Mouse (Mus musculus): ENCODE measurements around the gene Adamts18.

GRCm38 (mm10) chr8:113886509-113886908, 38.0 kb upstream of the Adamts18 start:
- TF ChIP-seq CTCF (IDR thresholded peaks at IDR 0.05; ENCODE audit: low read depth, low read length) = no peak
- TF ChIP-seq POLR2A (IDR thresholded peaks at IDR 0.05; ENCODE audit: borderline replicate concordance, low read depth, low read length) = no peak

Data from bone marrow macrophage, adult 2 months (primary cell).